Mouse (Mus musculus): ENCODE data around the gene Emc1.
"Not testable (repeated sequence)": the region's sequence is repeated elsewhere in the genome, so short reads cannot be mapped to it uniquely, and the experiment has no call there.

Gene Emc1

GRCm38 (mm10) chr4:139360761-139361548 is 8.6 kb downstream of the Emc1 start:
- DNase-seq, result no peak

DNA sequence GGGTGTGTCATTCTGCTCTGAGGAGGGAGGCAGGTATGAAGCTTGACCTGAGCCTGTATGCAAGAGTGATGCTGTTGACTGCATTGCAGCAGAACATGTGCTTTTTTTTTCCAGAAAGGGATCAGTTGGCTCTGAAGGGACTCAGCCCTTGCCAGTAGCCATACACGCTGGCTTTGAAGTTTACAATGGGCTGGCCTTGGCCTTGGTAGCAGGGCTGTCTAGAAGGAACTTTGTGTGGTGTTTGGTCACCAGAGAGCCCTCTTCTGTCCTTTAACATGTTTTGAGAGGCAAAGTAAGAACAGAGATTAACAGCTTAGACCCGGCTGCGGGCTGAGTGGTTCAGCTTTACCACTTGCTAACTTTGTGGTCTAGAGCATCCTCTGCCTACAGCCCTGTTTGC is 14.9 kb downstream of the Emc1 start:
- DNase-seq, result no peak

DNA sequence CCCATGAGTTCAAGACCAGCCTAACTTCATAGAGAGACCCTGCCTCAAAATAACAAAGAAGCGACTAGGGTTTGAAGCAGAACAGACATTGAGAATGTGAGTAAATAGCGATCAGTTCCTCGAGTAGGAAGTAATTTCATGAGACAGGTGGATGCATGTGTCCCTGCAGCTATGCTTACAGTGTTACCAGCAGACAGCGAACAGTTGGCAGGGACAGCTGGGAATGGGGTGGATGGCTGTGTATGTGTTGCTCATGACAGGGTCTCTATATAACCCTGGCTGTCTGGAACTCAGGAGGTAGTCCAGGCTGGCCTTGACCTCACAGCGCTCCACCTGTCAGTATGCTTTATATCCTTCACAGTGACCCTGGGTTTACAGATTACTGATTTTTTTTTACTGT is 15.7 kb downstream of the Emc1 start:
- no peak for DNase-seq

- no peak for DNase-seq
Measured at GRCm38 (mm10) chr4:139373130-139373529, 20.7 kb downstream of the Emc1 start.

GRCm38 (mm10) chr4:139373531-139373930 is 21.1 kb downstream of the Emc1 start:
- no peak for DNase-seq

GRCm38 (mm10) chr4:139379719-139380118 is 27.3 kb downstream of the Emc1 start:
- DNase-seq, result no peak

DNA sequence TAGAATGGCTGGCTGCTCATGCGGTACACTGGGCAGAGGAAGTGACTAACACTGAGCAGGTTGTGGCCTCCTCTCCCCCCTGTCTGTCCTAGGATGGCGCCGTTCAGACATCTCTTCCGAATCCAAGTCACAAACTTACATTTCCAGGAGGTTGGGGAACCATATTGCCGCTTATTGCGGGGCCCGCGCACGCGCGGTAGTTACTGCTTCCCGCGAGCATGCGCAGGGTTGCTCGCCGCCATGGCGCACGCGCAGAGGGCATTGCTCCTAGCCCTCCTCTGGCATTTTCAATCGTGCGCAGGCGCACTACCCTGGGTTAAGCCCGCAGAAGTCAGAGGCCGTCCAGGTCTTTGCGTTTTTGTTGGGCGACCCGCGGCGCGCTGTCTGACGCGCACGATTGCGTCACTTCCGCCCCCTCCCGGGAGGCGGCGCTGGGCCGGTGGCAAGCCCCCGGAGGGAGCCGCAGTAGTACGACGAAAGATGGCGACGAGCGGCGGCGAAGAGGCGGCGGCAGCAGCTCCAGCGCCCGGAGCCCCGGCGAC is 27.9 kb downstream of the Emc1 start:
- DNase-seq, result peak; percentile 100

DNA sequence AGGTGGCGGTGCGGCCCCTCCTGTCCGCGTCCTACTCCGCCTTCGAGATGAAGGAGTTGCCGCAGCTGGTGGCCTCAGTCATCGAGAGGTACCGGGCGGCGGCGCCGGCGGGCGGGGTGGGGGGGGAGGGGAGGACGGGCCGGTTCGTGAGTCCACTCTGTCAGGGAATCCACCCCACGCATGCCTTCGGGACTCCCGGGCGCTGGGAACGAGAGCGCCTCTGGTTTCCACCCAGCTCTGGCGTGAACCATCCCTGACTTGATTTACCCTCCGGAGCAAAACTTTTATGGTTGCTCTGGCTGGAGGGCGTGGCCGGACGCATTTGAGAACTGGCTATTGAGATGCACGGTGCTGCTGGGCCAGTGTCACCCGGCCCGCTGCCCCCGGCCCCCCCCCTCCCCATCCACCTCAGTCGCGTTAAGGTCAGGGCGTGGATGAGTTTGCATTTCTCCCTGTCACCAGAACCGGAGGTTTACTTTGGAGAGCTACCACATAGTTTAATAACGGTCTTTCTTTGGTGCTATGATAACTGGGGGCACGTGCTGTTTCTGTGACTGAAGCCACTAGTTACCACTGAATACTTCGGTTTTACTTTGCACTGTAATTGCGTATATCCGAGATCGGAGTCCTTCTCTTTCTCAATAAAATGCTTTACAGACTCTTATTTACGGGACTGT is 28.5 kb downstream of the Emc1 start:
- no peak for DNase-seq

DNA sequence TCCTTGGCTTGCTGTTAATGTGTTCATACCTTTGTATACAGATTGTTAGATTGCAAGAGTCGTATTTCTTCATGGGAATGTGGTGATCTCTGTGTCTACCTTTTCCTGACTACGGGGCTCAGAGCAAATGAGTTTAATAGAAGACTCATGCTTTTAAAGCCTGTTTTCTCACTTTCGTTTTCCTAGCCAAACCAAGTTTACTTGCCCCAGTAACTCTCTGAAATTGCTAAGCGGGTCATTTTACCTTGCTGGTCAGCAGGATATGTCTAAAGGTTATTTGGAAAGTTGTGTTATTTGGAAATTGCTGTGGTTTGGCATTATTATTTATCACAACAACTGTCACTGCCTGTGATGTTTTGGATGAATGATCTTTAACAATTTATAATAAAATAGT is 29.1 kb downstream of the Emc1 start:
- DNase-seq, result no peak

- no peak for DNase-seq
Measured at GRCm38 (mm10) chr4:139382231-139382630, 29.8 kb downstream of the Emc1 start.

GRCm38 (mm10) chr4:139385841-139386240 is 33.5 kb downstream of the Emc1 start:
- DNase-seq, result not testable (repeated sequence)

- no peak for DNase-seq
Measured at GRCm38 (mm10) chr4:139386869-139387319, 34.5 kb downstream of the Emc1 start.

- no peak for DNase-seq
Measured at GRCm38 (mm10) chr4:139389557-139389956, 37.2 kb downstream of the Emc1 start.

DNA sequence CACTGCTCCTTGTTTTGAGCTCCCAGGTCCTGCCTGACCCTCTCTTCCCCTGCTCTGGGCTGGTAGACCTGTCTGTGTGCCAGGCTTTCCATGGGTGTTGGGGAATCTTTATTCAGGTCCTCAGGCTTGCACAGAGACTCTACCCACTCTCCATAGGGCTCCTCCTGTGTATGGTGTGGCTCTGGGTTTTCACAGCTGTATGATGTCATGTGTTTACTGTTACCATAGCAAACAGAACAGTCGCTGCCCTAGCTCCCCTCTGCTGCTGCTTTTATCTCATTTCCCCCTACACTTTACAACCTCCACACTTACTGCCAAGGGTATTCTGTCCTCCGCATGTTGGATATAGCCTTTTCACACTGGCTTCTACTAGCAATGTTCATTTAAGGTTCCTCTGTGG is 43.0 kb downstream of the Emc1 start:
- DNase-seq, result no peak

- DNase-seq, result no peak
Measured at GRCm38 (mm10) chr4:139400487-139400886, 48.1 kb downstream of the Emc1 start.

DNA sequence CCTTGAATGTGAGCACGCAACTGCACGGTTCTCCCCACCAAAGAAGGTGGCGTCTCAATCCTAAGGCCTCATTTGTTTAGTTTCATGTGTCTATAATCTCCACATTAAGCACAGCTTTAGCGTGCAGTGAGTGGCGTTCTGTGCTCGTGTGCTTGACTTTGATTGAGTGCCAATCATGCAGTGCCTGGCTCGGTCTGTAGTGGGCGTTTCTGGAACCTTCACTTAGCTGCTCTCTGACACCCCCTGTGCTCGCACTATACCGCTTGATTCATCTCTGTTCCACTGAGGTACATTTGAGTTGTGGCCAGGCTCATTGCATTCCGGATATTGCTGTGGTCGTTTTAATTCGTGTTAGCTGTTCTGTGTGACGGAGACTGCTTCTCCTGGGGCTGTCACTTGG is 50.8 kb downstream of the Emc1 start:
- DNase-seq, result no peak

- no peak for DNase-seq
Measured at GRCm38 (mm10) chr4:139411351-139411750, 59.0 kb downstream of the Emc1 start.

DNA sequence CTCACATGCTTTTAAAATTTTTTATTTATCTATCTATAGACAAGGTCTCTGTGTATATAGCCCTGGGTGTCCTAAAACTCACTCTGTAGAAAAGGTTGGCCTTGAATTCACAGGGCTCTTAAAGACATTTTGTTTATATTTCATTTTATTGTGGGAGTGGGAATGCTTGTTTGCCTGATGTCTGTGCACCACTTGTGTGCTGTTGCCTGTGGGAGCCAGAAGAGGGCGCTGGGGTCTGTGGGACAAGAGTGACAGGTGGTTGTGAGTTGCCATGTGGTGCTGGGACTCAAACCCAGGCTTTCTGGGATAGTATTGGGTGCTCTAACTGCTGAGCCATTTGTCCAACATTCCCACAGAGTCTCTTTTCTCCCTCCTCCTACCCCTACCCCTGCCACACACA is 65.5 kb downstream of the Emc1 start:
- no peak for DNase-seq

GRCm38 (mm10) chr4:139421621-139422020 is 69.2 kb downstream of the Emc1 start:
- DNase-seq, result no peak

DNA sequence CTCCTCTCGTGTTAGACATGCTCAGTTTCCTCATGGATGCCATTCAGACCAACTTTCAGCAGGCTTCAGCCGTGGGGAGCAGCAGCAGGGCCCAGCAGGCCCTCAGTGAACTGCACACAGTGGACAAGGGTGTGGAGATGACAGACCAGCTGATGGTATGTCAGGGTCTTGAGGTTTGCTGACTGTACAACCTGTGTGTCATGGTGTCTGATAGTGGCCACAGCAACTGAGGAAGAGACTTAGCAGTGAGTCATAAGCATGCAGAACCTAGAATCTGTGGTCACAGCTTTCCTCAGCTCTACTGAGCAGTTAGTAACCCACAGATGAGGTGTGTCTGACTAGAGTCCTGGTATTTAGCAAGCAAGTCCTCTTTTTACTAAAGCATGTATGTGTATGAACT is 70.0 kb downstream of the Emc1 start:
- no peak for DNase-seq

DNA sequence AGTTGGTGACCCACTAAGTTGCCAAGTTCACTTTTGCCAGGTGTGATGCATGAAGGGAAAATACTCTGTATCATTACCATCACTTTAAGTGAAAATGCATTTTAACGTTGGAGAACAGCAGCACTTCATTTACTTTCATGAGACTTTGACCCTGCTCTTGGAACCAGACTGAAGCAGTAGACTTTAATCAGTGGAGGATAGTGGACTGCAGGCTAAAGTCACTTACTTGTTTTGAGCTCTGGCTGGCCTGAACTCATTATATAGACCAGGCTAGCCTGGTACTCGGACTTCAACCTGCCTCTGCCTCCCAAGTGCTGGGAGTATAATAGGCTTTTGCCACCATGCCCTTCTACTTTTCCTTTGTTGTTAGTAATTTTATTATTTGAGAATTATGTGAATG is 70.9 kb downstream of the Emc1 start:
- no peak for DNase-seq
